Mouse (Mus musculus) spleen, adult 2 months (tissue): ENCODE results near the gene Lrrc42. TPM values are rescaled to one million over a fixed set of nuclear protein-coding genes. Genes with fewer than 3 reads are reported as not detected.

Experiments used
- DNase-seq, 2 experiments: peaks; one replicate each; pipeline versions ENCODE4 v3.0.0 to v3.0.0-alpha.2; 2012 to 2021; ENCODE audit warnings: low spot score in 2 of 2, low read depth in 1 of 2
- H3K27ac ChIP-seq: fragments of 200-500 bp; 2 replicates; pipeline ENCODE4 v1.5.1; 2012; ENCODE audit warnings: low read length, inconsistent platforms; ENCODE audit not compliant: insufficient read depth
- H3K27me3 ChIP-seq: fragments of 200-500 bp; 2 replicates; pipeline ENCODE4 v1.6.1; 2012; ENCODE audit warnings: mild to moderate bottlenecking, moderate library complexity, low read length, inconsistent platforms; ENCODE audit not compliant: control insufficient read depth, insufficient read depth
- H3K36me3 ChIP-seq: fragments of 200-500 bp; 2 replicates; pipeline ENCODE4 v1.6.1; 2012; ENCODE audit warnings: mild to moderate bottlenecking, low read length, inconsistent platforms; ENCODE audit not compliant: control insufficient read depth, insufficient read depth
- H3K4me1 ChIP-seq: fragments of 200-500 bp; 2 replicates; pipeline ENCODE4 v1.6.1; 2011; ENCODE audit warnings: inconsistent platforms; ENCODE audit not compliant: control insufficient read depth, insufficient read depth, insufficient read length
- H3K4me3 ChIP-seq: fragments of 200-500 bp; 2 replicates; pipeline ENCODE4 v1.5.1; 2011; ENCODE audit warnings: mild to moderate bottlenecking, inconsistent platforms; ENCODE audit not compliant: insufficient read depth, insufficient read length; ENCODE audit errors: extremely low read depth
- CTCF ChIP-seq: fragments of 200-500 bp; IDR thresholded peaks from 2 replicates; pipeline ENCODE4 v1.5.1; 2011; ENCODE audit warnings: mild to moderate bottlenecking, inconsistent platforms; ENCODE audit not compliant: insufficient read depth, insufficient read length, insufficient replicate concordance; ENCODE audit errors: extremely low read depth
- POLR2A ChIP-seq: fragments of 200-500 bp; IDR thresholded peaks from 2 replicates; pipeline ENCODE4 v1.6.1; 2011; ENCODE audit warnings: low read depth, low read length, inconsistent platforms
- WGBS: fragments of 180-500 bp; shearing (Covaris S2); methylation state at CpG from one replicate; pipeline ENCODE4 v1.1.7; 2018; 5-methylcytosine and 5-hydroxymethylcytosine counted together
- polyA plus RNA-seq: library from polyadenylated mRNA; depleted of rRNA; stranded (reverse); fragments of >200 nt; gene quantifications from 2 replicates; pipeline ENCODE4 v1.2.3, GENCODE M21; 2012

Gene Lrrc42
- polyA plus RNA-seq, 1 experiment, result 6.0 TPM

- no peak for DNase-seq
- Histone ChIP-seq H3K27me3 (no peaks in the 10 kb centered on the region), H3K36me3 (peaks cover 8% of the 10 kb centered on the region), H3K4me1 (no peaks in the 10 kb centered on the region), H3K27ac (no peak overlapping the region), H3K4me3 (no peak overlapping the region)
- TF ChIP-seq CTCF (no peak), POLR2A (no peak)
- WGBS, result 85% methylated on average over 6 of the region's 6 CpGs
Observed at GRCm38 (mm10) chr4:107243365-107244333, 9.7 kb downstream of the Lrrc42 start.

DNA sequence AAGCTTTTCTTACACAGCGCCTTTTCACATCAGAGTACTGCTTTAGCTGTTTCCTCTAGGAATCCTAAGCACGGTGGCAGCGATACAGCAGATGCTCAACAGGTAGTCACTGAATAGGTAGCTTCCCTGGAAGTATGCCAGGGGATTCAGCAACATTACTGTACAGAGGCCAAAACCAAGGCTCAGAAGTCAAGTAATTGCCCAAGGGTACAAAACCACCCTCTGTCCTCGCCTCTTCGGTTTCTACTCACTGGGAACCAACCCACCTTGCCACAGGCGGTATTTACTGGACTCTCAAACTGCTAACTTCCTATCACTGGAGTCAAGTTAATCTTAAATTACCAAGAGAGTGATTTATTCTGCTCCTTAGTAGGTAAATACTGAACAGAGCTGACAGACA, 13.1 kb downstream of the Lrrc42 start:
- Histone ChIP-seq H3K27me3 (no peaks in the 10 kb centered on the region), H3K27ac (no peak overlapping the region), H3K4me3 (no peak overlapping the region), H3K36me3 (peaks cover 16% of the 10 kb centered on the region), H3K4me1 (no peaks in the 10 kb centered on the region)
- DNase-seq, result no peak
- TF ChIP-seq CTCF, result no peak
- no peak for TF ChIP-seq POLR2A
- 94% methylated on average over 6 of the region's 6 CpGs for WGBS

DNA sequence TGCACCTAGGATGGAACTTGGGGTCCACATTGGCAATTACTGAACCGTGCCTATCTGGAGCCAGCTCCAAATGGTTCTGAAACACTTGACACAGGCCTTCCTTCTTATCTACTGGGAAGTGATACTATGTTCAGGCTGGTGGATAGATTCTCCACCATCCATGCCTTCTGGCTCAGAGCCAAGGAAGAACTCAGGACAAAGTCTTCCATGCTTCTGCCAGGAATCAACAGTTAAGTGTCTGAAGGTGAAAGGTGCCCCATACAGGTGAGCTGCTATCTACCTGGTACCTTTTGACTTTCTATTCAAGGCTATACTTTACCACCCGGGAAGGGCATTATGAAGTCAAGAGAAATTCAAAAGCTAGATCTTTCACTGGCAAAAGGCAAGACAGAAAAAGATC, 15.1 kb downstream of the Lrrc42 start:
- TF ChIP-seq POLR2A, result no peak
- no peak for TF ChIP-seq CTCF
- Histone ChIP-seq H3K36me3 (peaks cover 23% of the 10 kb centered on the region), H3K4me3 (no peak overlapping the region), H3K27me3 (no peaks in the 10 kb centered on the region), H3K4me1 (no peaks in the 10 kb centered on the region), H3K27ac (no peak overlapping the region)
- DNase-seq, result no peak
- 93% methylated on average over 2 of the region's 2 CpGs for WGBS

DNA sequence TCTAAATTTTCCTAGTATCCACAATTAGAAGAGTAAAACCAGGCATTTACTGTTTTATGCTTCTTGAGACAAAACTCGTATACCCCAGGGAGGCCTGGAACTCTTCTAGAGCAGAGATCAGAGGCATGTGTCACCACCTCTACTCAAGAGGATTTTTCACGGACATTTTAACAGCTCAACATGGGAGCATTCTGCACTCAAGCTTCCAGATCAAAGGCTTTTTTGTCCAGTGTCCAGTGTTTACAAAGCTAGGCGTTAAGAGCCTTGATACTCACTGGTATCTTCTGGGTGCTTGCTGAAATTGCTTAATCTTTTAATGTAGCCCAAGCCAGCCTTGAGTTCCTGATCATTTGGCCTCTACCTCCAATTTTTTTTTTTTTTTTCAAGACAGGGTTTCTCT, 21.1 kb downstream of the Lrrc42 start:
- no peak overlapping the region for H3K27ac ChIP-seq
- WGBS, result 92% methylated on average over 3 of the region's 3 CpGs

DNA sequence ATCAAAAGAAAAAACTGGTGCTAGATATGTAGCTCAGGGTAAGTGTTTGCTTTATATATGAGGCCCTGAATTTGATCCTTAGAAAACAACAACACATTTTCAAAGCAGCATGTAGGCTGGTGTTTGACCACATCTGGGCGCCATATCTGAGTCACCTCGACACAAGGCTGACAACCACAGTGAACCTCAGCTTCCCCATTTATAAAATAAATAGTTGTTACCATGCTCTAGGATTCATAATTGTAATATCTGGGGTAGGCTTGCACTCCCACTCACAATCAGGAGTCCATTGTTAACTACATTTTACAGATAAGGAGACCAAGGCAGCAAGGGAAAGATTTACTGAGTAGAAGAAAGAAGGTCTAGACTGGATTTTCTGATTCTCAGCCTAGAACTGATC, 27.0 kb downstream of the Lrrc42 start:
- TF ChIP-seq CTCF, result no peak
- no peak for TF ChIP-seq POLR2A
- no peak overlapping the region for H3K27ac ChIP-seq
- no peak overlapping the region for H3K4me3 ChIP-seq
- WGBS, result 35% methylated on average over 2 of the region's 2 CpGs
- H3K27me3 ChIP-seq, result no peaks in the 10 kb centered on the region
- H3K36me3 ChIP-seq, result no peaks in the 10 kb centered on the region
- no peak for DNase-seq
- no peaks in the 10 kb centered on the region for H3K4me1 ChIP-seq

More for the DNA sequence above, 21.1 kb downstream of the Lrrc42 start:
- TF ChIP-seq CTCF (no peak), POLR2A (no peak)
- DNase-seq, result no peak
- no peak overlapping the region for H3K4me3 ChIP-seq
- no peaks in the 10 kb centered on the region for H3K4me1 ChIP-seq
- H3K27me3 ChIP-seq, result no peaks in the 10 kb centered on the region
- peaks cover 16% of the 10 kb centered on the region for H3K36me3 ChIP-seq

- WGBS, result 62% methylated on average over 11 of the region's 11 CpGs
- H3K4me3 ChIP-seq, result no peak overlapping the region
Observed at GRCm38 (mm10) chr4:107223225-107224204, 29.8 kb downstream of the Lrrc42 start.

More at GRCm38 (mm10) chr4:107223225-107224204, 29.8 kb downstream of the Lrrc42 start:
- no peaks in the 10 kb centered on the region for H3K4me1 ChIP-seq
- DNase-seq, result no peak
- no peaks in the 10 kb centered on the region for H3K36me3 ChIP-seq
- TF ChIP-seq POLR2A (no peak), CTCF (no peak)
- H3K27ac ChIP-seq, result no peak overlapping the region
- no peaks in the 10 kb centered on the region for H3K27me3 ChIP-seq
